Mouse (Mus musculus) hindbrain, embryonic 16.5 days (tissue): ENCODE results near the gene Clec2i. TPM values are rescaled to one million over a fixed set of nuclear protein-coding genes. Genes with fewer than 3 reads are reported as not detected.
"Not testable (repeated sequence)": the region's sequence is repeated elsewhere in the genome, so short reads cannot be mapped to it uniquely, and the experiment has no call there.

Source experiments
- ATAC-seq: fragments of 200-750 bp; cut with Nextera tagmentation; 2 replicates; pipeline ENCODE4 v1.8.0; 2017; ENCODE audit warnings: moderate TSS enrichment, moderate library complexity
- H3K27ac ChIP-seq: fragments of 300-500 bp; sonication (generic); 2 replicates; pipeline ENCODE4 v1.5.1; 2014; ENCODE audit warnings: low read depth, mild to moderate bottlenecking, control low read depth, low read length, moderate library complexity
- H3K27me3 ChIP-seq: fragments of 300-500 bp; sonication (generic); replicated peaks from 2 replicates; pipeline ENCODE4 v1.6.1; 2014; ENCODE audit warnings: low read length; ENCODE audit not compliant: control insufficient read depth, insufficient read depth
- H3K36me3 ChIP-seq: fragments of 300-500 bp; sonication (generic); 2 replicates; pipeline ENCODE4 v1.6.1; 2014; ENCODE audit warnings: mild to moderate bottlenecking, low read length, moderate library complexity, mixed read lengths; ENCODE audit not compliant: control insufficient read depth, insufficient read depth
- H3K4me1 ChIP-seq: fragments of 300-500 bp; sonication (generic); 2 replicates; pipeline ENCODE4 v1.6.1; 2014; ENCODE audit warnings: low read depth, low read length; ENCODE audit not compliant: control insufficient read depth, insufficient read depth
- H3K4me2 ChIP-seq: fragments of 300-500 bp; sonication (generic); 2 replicates; pipeline ENCODE4 v1.6.1; 2014; ENCODE audit warnings: mild to moderate bottlenecking, low read length, control low read depth, moderate library complexity
- H3K4me3 ChIP-seq: fragments of 300-500 bp; sonication (generic); 2 replicates; pipeline ENCODE4 v1.5.1; 2014; ENCODE audit warnings: mild to moderate bottlenecking, low read length, control low read depth, moderate library complexity
- H3K9ac ChIP-seq: fragments of 300-500 bp; sonication (generic); 2 replicates; pipeline ENCODE4 v1.6.1; 2014; ENCODE audit warnings: low read depth, mild to moderate bottlenecking, control low read depth, low read length, moderate library complexity
- H3K9me3 ChIP-seq: fragments of 300-500 bp; sonication (generic); 2 replicates; pipeline ENCODE4 v1.6.1; 2014; ENCODE audit warnings: mild to moderate bottlenecking, low read length, moderate library complexity; ENCODE audit not compliant: control insufficient read depth
- WGBS: fragments of 180-500 bp; shearing (Covaris S2); extraction: QIAGEN DNeasy Blood & Tissue Kit; methylation state at CpG from one replicate; pipeline ENCODE4 v1.1.7; 2014; 5-methylcytosine and 5-hydroxymethylcytosine counted together
- microRNA-seq: library from miRNA; unstranded; fragments of <30 nt; microRNA quantifications from one replicate; pipeline ENCODE4, GENCODE M21; 2017
- polyA plus RNA-seq: library from polyadenylated mRNA; unstranded; fragments of >200 nt; fragmentation: Nextera tagmentation; extraction: Ambion mirVana; gene quantifications from 2 replicates; pipeline ENCODE4 v1.2.1, GENCODE M21; 2015

Clec2i gene
- polyA plus RNA-seq, 1 experiment from 2014 or later: not detected

- ATAC-seq, H3K4me3 ChIP-seq, H3K27ac ChIP-seq, H3K4me1 ChIP-seq, H3K9ac ChIP-seq, H3K9me3 ChIP-seq, H3K4me2 ChIP-seq, H3K36me3 ChIP-seq, H3K27me3 ChIP-seq: not testable (repeated sequence)
- 92% methylated on average over 4 of the region's 13 CpGs for WGBS
Observed at GRCm38 (mm10) chr6:128935889-128936665, 48.7 kb downstream of the Clec2i start.

DNA sequence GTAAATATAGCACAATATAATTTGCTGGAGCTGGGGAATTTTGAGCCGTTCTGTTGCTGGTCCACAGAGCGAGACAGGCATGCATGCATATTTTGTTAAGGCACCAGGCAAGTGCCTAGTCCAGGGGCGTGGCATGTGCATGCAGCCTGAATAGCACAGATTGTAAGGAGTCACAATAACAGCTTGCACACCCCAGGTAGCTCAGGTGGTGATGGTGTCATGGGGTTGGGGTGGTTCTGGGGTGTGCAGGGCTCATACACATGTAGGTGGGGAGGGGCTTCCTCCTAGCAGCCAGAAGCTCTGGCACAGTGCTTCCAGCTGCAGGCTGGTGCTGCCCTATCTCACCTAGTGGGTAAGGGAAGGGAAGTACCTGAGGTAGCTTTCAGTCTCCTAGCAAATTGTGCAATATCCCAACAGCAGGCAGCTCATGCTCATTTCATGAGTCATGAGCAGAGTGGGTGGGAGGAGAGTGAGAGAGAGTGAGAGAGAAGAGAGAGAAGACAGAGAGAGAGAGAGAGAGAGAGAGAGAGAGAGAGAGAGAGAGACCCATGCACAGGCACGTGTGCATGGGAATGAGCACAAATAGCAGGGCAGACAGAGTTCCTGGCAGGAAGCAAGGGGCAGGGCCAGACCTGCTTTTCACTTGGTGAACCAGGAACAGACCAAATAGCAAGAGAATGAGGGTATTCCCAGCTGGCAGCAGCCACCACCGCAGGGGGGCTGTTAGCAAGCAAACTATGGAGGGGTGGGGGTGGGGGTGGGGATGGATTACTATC lies 54.4 kb downstream of the Clec2i start:
- no peak overlapping the region for H3K9ac ChIP-seq
- peaks cover 4% of the 10 kb centered on the region; the same call in 1 of the 2 replicates for H3K9me3 ChIP-seq
- H3K36me3 ChIP-seq: no peaks in the 10 kb centered on the region
- WGBS: 78% methylated on average over 5 of the region's 5 CpGs
- no peak overlapping the region for H3K27ac ChIP-seq
- no peak overlapping the region for H3K4me3 ChIP-seq
- no peak overlapping the region for H3K4me2 ChIP-seq
- no peaks in the 10 kb centered on the region for H3K4me1 ChIP-seq
- H3K27me3 ChIP-seq: no peaks in the 10 kb centered on the region
- no peak for ATAC-seq

GRCm38 (mm10) chr6:128945564-128945963 lies 58.2 kb downstream of the Clec2i start:
- H3K27ac ChIP-seq: no peak overlapping the region
- H3K27me3 ChIP-seq: no peaks in the 10 kb centered on the region
- H3K4me3 ChIP-seq: no peak overlapping the region
- H3K36me3 ChIP-seq: no peaks in the 10 kb centered on the region
- no peak overlapping the region for H3K9ac ChIP-seq
- H3K9me3 ChIP-seq: peaks cover 4% of the 10 kb centered on the region; the same call in 1 of the 2 replicates
- no peaks in the 10 kb centered on the region for H3K4me1 ChIP-seq
- H3K4me2 ChIP-seq: no peak overlapping the region
- 86% methylated on average over 3 of the region's 3 CpGs for WGBS
- ATAC-seq: no peak

Small RNA genes lying within 50 kb of the gene (microRNA-seq; reads per million reads assigned to microRNA genes)
- gene Gm27336: not detected

Other genes with a start within 250 kb of the Clec2i start
- gene Clec2h, start 225.2 kb upstream of the Clec2i start, polyA plus RNA-seq: not detected in 2 replicates
- 1.3 and 1.5 TPM in 2 replicates for gene Klrb1, start 164.5 kb upstream of the Clec2i start, polyA plus RNA-seq
- gene Klrb1c, start 98.4 kb upstream of the Clec2i start, polyA plus RNA-seq: 0.11 and 0.15 TPM in 2 replicates
- gene Gm44511, start 61.3 kb upstream of the Clec2i start, polyA plus RNA-seq: not detected in 2 replicates
- gene Klrb1b, start 61.3 kb upstream of the Clec2i start, polyA plus RNA-seq: not detected in 2 replicates
- 0.49 and 0.72 TPM in 2 replicates for gene BC035044, start 3.5 kb downstream of the Clec2i start, polyA plus RNA-seq
- not detected in 2 replicates for gene Clec2g, start 46.8 kb downstream of the Clec2i start, polyA plus RNA-seq
- 0.21 and 0.64 TPM in 2 replicates for gene Klrb1f, start 158.3 kb downstream of the Clec2i start, polyA plus RNA-seq
- not detected in 2 replicates for gene Clec2e, start 213.3 kb downstream of the Clec2i start, polyA plus RNA-seq